Mouse (Mus musculus) ES-E14 (cell line): ENCODE measurements around the gene Olfr1191-ps1.
"Not testable (repeated sequence)": the region's sequence is repeated elsewhere in the genome, so short reads cannot be mapped to it uniquely, and the experiment has no call there.

ENCODE experiments used
- CHD2 ChIP-seq: IDR thresholded peaks from 2 replicates; pipeline ENCODE4 v1.6.1; 2014; ENCODE audit warnings: mild to moderate bottlenecking, low read depth, low read length, inconsistent platforms
- HCFC1 ChIP-seq: IDR thresholded peaks from 2 replicates; pipeline ENCODE4 v1.6.1; 2012; ENCODE audit warnings: low read length, inconsistent platforms, borderline replicate concordance; ENCODE audit not compliant: insufficient read depth
- MAFK ChIP-seq: IDR thresholded peaks from 2 replicates; pipeline ENCODE4 v1.6.1; 2014; ENCODE audit warnings: mild to moderate bottlenecking, low read depth, low read length, inconsistent platforms; ENCODE audit not compliant: insufficient read depth
- ZC3H11A ChIP-seq: IDR thresholded peaks from 2 replicates; pipeline ENCODE4 v1.6.1; 2012; ENCODE audit warnings: low read depth, mild to moderate bottlenecking, inconsistent platforms, low read length, borderline replicate concordance
- ZNF384 ChIP-seq: IDR thresholded peaks from 2 replicates; pipeline ENCODE4 v1.6.1; 2012; ENCODE audit warnings: low read depth, low read length, inconsistent platforms

DNA sequence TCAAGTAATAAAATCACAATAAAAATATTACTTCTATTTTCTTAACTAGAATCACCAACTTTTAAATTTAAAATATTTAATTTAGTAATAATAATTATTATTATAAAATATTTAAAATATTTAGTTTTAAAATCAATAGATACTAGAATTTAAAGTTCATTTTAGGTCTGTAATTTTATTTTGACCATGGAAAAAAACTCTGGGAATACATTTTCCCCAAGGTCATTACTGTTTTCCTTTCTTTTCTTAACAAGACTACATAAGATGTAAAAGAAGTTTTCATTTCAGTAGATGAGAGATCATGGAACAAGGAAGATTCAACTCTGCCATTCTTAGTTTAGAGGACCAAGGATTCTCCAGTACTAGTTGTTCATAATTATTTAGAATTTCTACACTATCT is 35.0 kb downstream of the Olfr1191-ps1 start, which contains the start of gene Olfr1193:
- not testable (repeated sequence) for TF ChIP-seq ZC3H11A, HCFC1, ZNF384, CHD2, MAFK
